Mouse (Mus musculus) heart, adult 2 months (tissue): ENCODE measurements around the gene Gm42791. TPM values are rescaled to one million over a fixed set of nuclear protein-coding genes. Genes with fewer than 3 reads are reported as not detected.

Experiments
- DNase-seq, 2 experiments: peaks; one replicate each; pipeline ENCODE4 v3.0.0; 2021
- H3K27ac ChIP-seq: fragments of 200-600 bp; 2 replicates; pipeline ENCODE4 v1.8.1; 2022
- H3K27me3 ChIP-seq: fragments of 200-500 bp; 2 replicates; pipeline ENCODE4 v1.6.1; 2012; ENCODE audit warnings: mild to moderate bottlenecking, low read length, inconsistent platforms, mixed read lengths; ENCODE audit not compliant: control insufficient read depth, insufficient read depth
- H3K36me3 ChIP-seq: fragments of 200-500 bp; 2 replicates; pipeline ENCODE4 v1.6.1; 2012; ENCODE audit warnings: low read length, inconsistent platforms; ENCODE audit not compliant: control insufficient read depth, insufficient read depth
- H3K4me1 ChIP-seq: fragments of 200-500 bp; 2 replicates; pipeline ENCODE4 v1.6.1; 2011; ENCODE audit warnings: low read length; ENCODE audit not compliant: control insufficient read depth, insufficient read depth
- H3K4me3 ChIP-seq: fragments of 200-600 bp; 2 replicates; pipeline ENCODE4 v1.8.1; 2022
- H3K79me2 ChIP-seq: fragments of 200-500 bp; replicated peaks from 2 replicates; pipeline ENCODE4 v1.6.1; 2012; ENCODE audit warnings: mild to moderate bottlenecking, inconsistent platforms, low read length, moderate library complexity, mixed read lengths; ENCODE audit not compliant: control insufficient read depth, insufficient read depth
- H3K9ac ChIP-seq: fragments of 200-500 bp; 2 replicates; pipeline ENCODE4 v1.6.1; 2012; ENCODE audit warnings: low read depth, mild to moderate bottlenecking, control low read depth, inconsistent platforms, low read length, mixed read lengths
- CTCF ChIP-seq: fragments of 200-600 bp; IDR thresholded peaks from 2 replicates; pipeline ENCODE4 v1.8.1; 2022; ENCODE audit warnings: antibody characterized with exemption, mild to moderate bottlenecking, moderate library complexity
- EP300 ChIP-seq: fragments of 200-500 bp; IDR thresholded peaks from 2 replicates; pipeline ENCODE4 v1.6.1; 2011; ENCODE audit warnings: low read depth, low read length, control low read depth; ENCODE audit not compliant: insufficient read depth
- POLR2A ChIP-seq: fragments of 200-500 bp; IDR thresholded peaks from 2 replicates; pipeline ENCODE4 v1.6.1; 2011; ENCODE audit warnings: mild to moderate bottlenecking, low read depth, low read length, control low read depth; ENCODE audit not compliant: insufficient read depth
- WGBS: fragments of 180-500 bp; shearing (Covaris S2); methylation state at CpG from one replicate; pipeline ENCODE4 v1.1.7; 2018; 5-methylcytosine and 5-hydroxymethylcytosine counted together
- intact Hi-C: fragments of 180-260 bp; cut with DNase I; formaldehyde crosslinking; loops from one replicate; pipeline ENCODE4 v1.15.1; 2025
- polyA plus RNA-seq: library from polyadenylated mRNA; depleted of rRNA; stranded (reverse); fragments of >200 nt; gene quantifications from 2 replicates; pipeline ENCODE4 v1.2.3, GENCODE M21; 2012
- total RNA-seq, 2 experiments: library from RNA; stranded (reverse); gene quantifications; 2 replicates each; pipeline ENCODE4 v1.2.3; 2021

Gene Gm42791
- total and polyA plus RNA-seq, 3 experiments = 5.7 to 5.9 TPM; not detected in 1

- 95% methylated on average over 4 of the region's 4 CpGs for WGBS
- intact Hi-C loops = loop anchor here (5.0 kb wide), 2 partner anchors 35 to 80 kb away; partner anchors contain the start of gene Gm42791
Observed at GRCm38 (mm10) chr5:149032438-149032837, 37.5 kb upstream of the Gm42791 start.

DNA sequence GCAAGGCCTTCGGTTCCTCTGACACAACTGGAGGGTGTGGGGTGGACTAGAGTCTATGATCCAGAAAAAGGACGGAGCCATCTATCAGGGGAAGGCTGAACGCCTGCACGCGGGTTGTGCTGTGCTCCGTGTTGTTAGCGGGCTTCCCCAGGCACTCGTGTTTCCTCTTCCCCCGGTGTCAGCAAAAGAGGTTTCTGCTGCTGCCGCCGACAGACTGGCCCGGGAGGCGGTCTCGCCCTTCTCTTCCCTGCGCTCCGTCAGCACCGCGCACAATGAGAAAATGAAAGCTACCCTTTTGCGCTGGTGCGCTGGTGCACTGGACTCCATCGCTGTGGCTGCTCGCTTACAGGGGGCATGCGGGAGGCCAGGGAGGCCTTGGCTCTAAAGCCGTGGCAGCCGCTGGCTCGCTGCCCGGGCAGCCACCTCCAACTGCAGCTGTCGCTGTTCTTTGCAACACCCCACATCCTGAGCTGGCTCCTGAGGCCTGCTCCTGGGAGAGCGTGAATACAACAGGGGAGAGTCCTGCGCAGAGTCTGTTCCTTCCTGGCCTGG is 36.3 kb upstream of the Gm42791 start:
- TF ChIP-seq POLR2A = peak; percentile 65
- peak; percentile 66; the same call in 1 of the 2 replicates for TF ChIP-seq EP300
- no peak for TF ChIP-seq CTCF
- Histone ChIP-seq H3K4me1 (peaks cover 2% of the 10 kb centered on the region), H3K27ac (peak overlapping the region; percentile 94), H3K36me3 (no peaks in the 10 kb centered on the region), H3K79me2 (no peaks in the 10 kb centered on the region), H3K27me3 (no peaks in the 10 kb centered on the region), H3K4me3 (peak overlapping the region; percentile 58), H3K9ac (peak overlapping the region; percentile 70)
- intact Hi-C loops = loop anchor here (1.0 to 5.0 kb wide), 5 partner anchors 16 to 79 kb away; partner anchors contain the start of gene Gm42791
- peak; percentile 80 to 84 for DNase-seq
- under 1% methylated on average over 30 of the region's 30 CpGs for WGBS

More at GRCm38 (mm10) chr5:149032438-149032837, 37.5 kb upstream of the Gm42791 start:
- TF ChIP-seq EP300 = no peak
- no peak for TF ChIP-seq CTCF
- TF ChIP-seq POLR2A = no peak
- Histone ChIP-seq H3K27ac (no peak overlapping the region), H3K27me3 (no peaks in the 10 kb centered on the region), H3K4me3 (no peak overlapping the region), H3K36me3 (no peaks in the 10 kb centered on the region), H3K79me2 (no peaks in the 10 kb centered on the region), H3K9ac (no peak overlapping the region), H3K4me1 (peaks cover 2% of the 10 kb centered on the region)
- no peak for DNase-seq

- no peaks in the 10 kb centered on the region for H3K27me3 ChIP-seq
- intact Hi-C loops = loop anchor here (2.0 to 5.0 kb wide), 3 partner anchors 15 to 78 kb away; partner anchors contain the start of gene Gm42791
- DNase-seq = no peak
Observed at GRCm38 (mm10) chr5:149030103-149030502, 35.2 kb upstream of the Gm42791 start.

DNA sequence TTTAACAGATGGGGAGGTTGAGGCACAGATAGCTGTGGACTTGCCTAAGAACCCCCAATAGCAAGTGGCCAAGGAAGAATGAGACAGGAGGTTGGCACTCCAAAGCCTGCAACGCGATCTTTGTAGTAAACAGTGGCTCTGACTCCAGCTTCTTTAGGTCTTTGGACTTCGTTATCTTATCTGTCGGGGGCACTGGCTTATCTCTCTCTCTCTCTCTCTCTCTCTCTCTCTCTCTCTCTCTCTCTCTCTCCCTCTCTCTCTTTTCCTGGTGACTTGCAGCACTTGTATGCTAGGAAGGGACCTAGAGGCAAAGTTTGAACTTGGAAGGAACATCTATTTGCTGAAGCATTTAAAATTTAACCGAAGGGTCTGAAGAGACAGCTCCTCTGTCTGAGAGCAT is 33.4 kb upstream of the Gm42791 start:
- no peak for DNase-seq
- Histone ChIP-seq H3K4me3 (no peak overlapping the region), H3K27me3 (no peaks in the 10 kb centered on the region), H3K79me2 (no peaks in the 10 kb centered on the region), H3K36me3 (no peaks in the 10 kb centered on the region), H3K9ac (no peak overlapping the region), H3K4me1 (peaks cover 2% of the 10 kb centered on the region), H3K27ac (no peak overlapping the region)
- intact Hi-C loops = no loop called here
- 69% methylated on average over 5 of the region's 5 CpGs for WGBS
- TF ChIP-seq POLR2A (no peak), EP300 (no peak), CTCF (no peak)

More at GRCm38 (mm10) chr5:149030103-149030502, 35.2 kb upstream of the Gm42791 start:
- H3K79me2 ChIP-seq = no peaks in the 10 kb centered on the region
- H3K9ac ChIP-seq = no peak overlapping the region
- H3K4me3 ChIP-seq = no peak overlapping the region
- peaks cover 2% of the 10 kb centered on the region for H3K4me1 ChIP-seq
- H3K27ac ChIP-seq = no peak overlapping the region
- 68% methylated on average over 2 of the region's 2 CpGs for WGBS
- TF ChIP-seq EP300 (no peak), CTCF (no peak), POLR2A (no peak)
- H3K36me3 ChIP-seq = no peaks in the 10 kb centered on the region

GRCm38 (mm10) chr5:149027389-149027788 is 32.4 kb upstream of the Gm42791 start:
- H3K27ac ChIP-seq = no peak overlapping the region
- H3K36me3 ChIP-seq = no peaks in the 10 kb centered on the region
- intact Hi-C loops = no loop called here
- no peaks in the 10 kb centered on the region for H3K27me3 ChIP-seq
- H3K4me3 ChIP-seq = no peak overlapping the region
- 85% methylated on average over 8 of the region's 8 CpGs for WGBS
- no peak for TF ChIP-seq POLR2A
- TF ChIP-seq EP300 = no peak
- peak; percentile 40 for TF ChIP-seq CTCF
- H3K9ac ChIP-seq = no peak overlapping the region
- no peaks in the 10 kb centered on the region for H3K79me2 ChIP-seq
- H3K4me1 ChIP-seq = peaks cover 2% of the 10 kb centered on the region
- no peak for DNase-seq

DNA sequence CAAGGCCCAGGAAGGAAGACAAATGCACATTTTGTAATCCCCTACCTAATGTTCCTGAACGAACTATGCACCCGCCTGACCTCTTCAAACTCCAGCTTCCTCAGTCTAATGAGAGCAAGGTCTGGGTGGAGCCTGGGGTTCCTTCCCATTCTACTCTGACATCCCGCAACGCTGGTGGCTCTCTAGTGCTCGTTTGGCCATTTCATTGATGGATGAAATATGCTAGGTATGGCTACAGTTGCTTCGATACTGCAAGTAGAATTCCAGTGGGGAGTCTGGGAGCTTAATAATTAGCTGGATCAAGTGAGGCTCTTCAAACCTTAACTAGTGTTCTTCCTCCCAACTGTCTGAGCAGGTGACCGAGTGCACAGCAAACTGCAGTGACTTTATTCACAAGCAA is 26.2 kb upstream of the Gm42791 start:
- Histone ChIP-seq H3K36me3 (no peaks in the 10 kb centered on the region), H3K4me1 (peaks cover 2% of the 10 kb centered on the region; the same call in 1 of the 2 replicates), H3K79me2 (no peaks in the 10 kb centered on the region), H3K27me3 (no peaks in the 10 kb centered on the region), H3K27ac (no peak overlapping the region), H3K9ac (no peak overlapping the region), H3K4me3 (no peak overlapping the region)
- intact Hi-C loops = no loop called here
- WGBS = 57% methylated on average over 7 of the region's 7 CpGs
- no peak for DNase-seq
- TF ChIP-seq CTCF (no peak), EP300 (no peak)
